Mouse (Mus musculus) MEL (cell line): ENCODE measurements around the gene Siae. TPM values are rescaled to one million over a fixed set of nuclear protein-coding genes. Genes with fewer than 3 reads are reported as not detected.
A peak's percentile ranks its signal among the peaks of the same experiment; 100 is the strongest.

Experiments
- DNase-seq: peaks from one replicate; pipeline ENCODE4 v3.0.0; 2011; ENCODE audit warnings: low read depth, low spot score
- H3K27ac ChIP-seq: 2 replicates; pipeline ENCODE4 v1.5.1; 2012; ENCODE audit warnings: low read depth, mild to moderate bottlenecking, control low read depth, low read length, moderate library complexity; ENCODE audit not compliant: control insufficient read depth
- H3K27me3 ChIP-seq, 2 experiments: fragments of 150-350 bp in 1 of 2; sonication (generic) in 1 of 2; 2 replicates each; pipeline ENCODE4 v1.6.1; 2012; ENCODE audit warnings: low read length in 2 of 2, mild to moderate bottlenecking in 2 of 2, improper control_type of control experiment in 1 of 2, moderate library complexity in 1 of 2; ENCODE audit not compliant: insufficient read depth in 2 of 2, control insufficient read depth in 1 of 2
- H3K36me3 ChIP-seq, 2 experiments: 2 replicates each; pipeline ENCODE4 v1.6.1; 2012 to 2014; ENCODE audit warnings: low read length in 2 of 2, improper control_type of control experiment in 1 of 2, inconsistent platforms in 1 of 2, mild to moderate bottlenecking in 1 of 2; ENCODE audit not compliant: insufficient read depth in 2 of 2, control insufficient read depth in 1 of 2
- H3K4me1 ChIP-seq, 2 experiments: fragments of 150-350 bp in 1 of 2; sonication (generic) in 1 of 2; 2 replicates each; pipeline ENCODE4 v1.6.1; 2012; ENCODE audit warnings: low read length in 2 of 2, improper control_type of control experiment in 1 of 2, mild to moderate bottlenecking in 1 of 2; ENCODE audit not compliant: insufficient read depth in 2 of 2, control insufficient read depth in 1 of 2
- H3K4me3 ChIP-seq, 2 experiments: fragments of 150-350 bp in 1 of 2; sonication (generic) in 1 of 2; 2 replicates each; pipeline ENCODE4 v1.5.1; 2012; ENCODE audit warnings: low read depth in 2 of 2, low read length in 2 of 2, mild to moderate bottlenecking in 2 of 2, moderate library complexity in 2 of 2, control low read depth in 1 of 2, improper control_type of control experiment in 1 of 2; ENCODE audit not compliant: control insufficient read depth in 1 of 2, insufficient read depth in 1 of 2
- H3K79me2 ChIP-seq: 2 replicates; pipeline ENCODE4 v1.6.1; 2012; ENCODE audit warnings: mild to moderate bottlenecking, low read length, moderate library complexity; ENCODE audit not compliant: control insufficient read depth, poor library complexity, insufficient read depth
- H3K9ac ChIP-seq: 2 replicates; pipeline ENCODE4 v1.6.1; 2012; ENCODE audit warnings: low read depth, mild to moderate bottlenecking, control low read depth, low read length, moderate library complexity; ENCODE audit not compliant: control insufficient read depth, poor library complexity, severe bottlenecking
- H3K9me3 ChIP-seq: fragments of 150-350 bp; sonication (generic); replicated peaks from 2 replicates; pipeline ENCODE4 v1.6.1; 2012; ENCODE audit warnings: mild to moderate bottlenecking, low read length, improper control_type of control experiment, moderate library complexity; ENCODE audit not compliant: insufficient read depth
- CTCF ChIP-seq, 3 experiments: IDR thresholded peaks in 2 of 3; conservative IDR thresholded peaks in 1 of 3; 2 replicates each; pipeline ENCODE4 v1.5.1; 2011 to 2012; ENCODE audit warnings: low read length in 3 of 3, low read depth in 2 of 3, mild to moderate bottlenecking in 2 of 3, improper control_type of control experiment in 1 of 3, inconsistent platforms in 1 of 3, mixed read lengths in 1 of 3, moderate library complexity in 1 of 3; ENCODE audit not compliant: control insufficient read depth in 1 of 3, insufficient read depth in 1 of 3, poor library complexity in 1 of 3, severe bottlenecking in 1 of 3
- EP300 ChIP-seq, 2 experiments: IDR thresholded peaks; 2 replicates each; pipeline ENCODE4 v1.6.1; 2011; ENCODE audit warnings: improper control_type of control experiment in 2 of 2, low read length in 2 of 2, low read depth in 1 of 2, mild to moderate bottlenecking in 1 of 2
- ETS1 ChIP-seq: IDR thresholded peaks from 2 replicates; pipeline ENCODE4 v1.6.1; 2012; ENCODE audit warnings: low read depth, mild to moderate bottlenecking, inconsistent platforms, low read length, improper control_type of control experiment, moderate library complexity
- GABPA ChIP-seq: IDR thresholded peaks from 2 replicates; pipeline ENCODE4 v1.6.1; 2012; ENCODE audit warnings: low read depth, mild to moderate bottlenecking, inconsistent platforms, low read length, improper control_type of control experiment, moderate library complexity
- KAT2A ChIP-seq: conservative IDR thresholded peaks from 2 replicates; pipeline ENCODE4 v1.6.1; 2012; ENCODE audit warnings: low read depth, low read length, improper control_type of control experiment, inconsistent platforms
- MAFK ChIP-seq: IDR thresholded peaks from 2 replicates; pipeline ENCODE4 v1.6.1; 2011; ENCODE audit warnings: low read depth, mild to moderate bottlenecking, low read length, improper control_type of control experiment, borderline replicate concordance
- MAX ChIP-seq: IDR thresholded peaks from 2 replicates; pipeline ENCODE4 v1.6.1; 2011; ENCODE audit warnings: low read length, improper control_type of control experiment
- MAZ ChIP-seq: IDR thresholded peaks from 2 replicates; pipeline ENCODE4 v1.6.1; 2012; ENCODE audit warnings: low read depth, mild to moderate bottlenecking, inconsistent platforms, low read length, improper control_type of control experiment
- MYC ChIP-seq: IDR thresholded peaks from 2 replicates; pipeline ENCODE4 v1.6.1; 2011; ENCODE audit warnings: low read depth, mild to moderate bottlenecking, low read length, improper control_type of control experiment, moderate library complexity
- POLR2A ChIP-seq, 2 experiments: IDR thresholded peaks; 2 replicates each; pipeline ENCODE4 v1.6.1; 2011 to 2012; ENCODE audit warnings: low read length in 2 of 2, mild to moderate bottlenecking in 2 of 2, control low read depth in 1 of 2, improper control_type of control experiment in 1 of 2, low read depth in 1 of 2, moderate library complexity in 1 of 2; ENCODE audit not compliant: control insufficient read depth in 1 of 2, insufficient read depth in 1 of 2, poor library complexity in 1 of 2
- POLR2AphosphoS2 ChIP-seq: IDR thresholded peaks from 2 replicates; pipeline ENCODE4 v1.6.1; 2011; ENCODE audit warnings: low read length, improper control_type of control experiment
- RAD21 ChIP-seq: IDR thresholded peaks from 2 replicates; pipeline ENCODE4 v1.6.1; 2011; ENCODE audit warnings: mild to moderate bottlenecking, low read depth, low read length, improper control_type of control experiment
- RCOR1 ChIP-seq: IDR thresholded peaks from 2 replicates; pipeline ENCODE4 v1.6.1; 2012; ENCODE audit warnings: low read depth, mild to moderate bottlenecking, inconsistent platforms, low read length, improper control_type of control experiment
- SIN3A ChIP-seq: IDR thresholded peaks from 2 replicates; pipeline ENCODE4 v1.6.1; 2012; ENCODE audit warnings: low read length, improper control_type of control experiment, inconsistent platforms
- SMC3 ChIP-seq: IDR thresholded peaks from 2 replicates; pipeline ENCODE4 v1.6.1; 2011; ENCODE audit warnings: low read depth, low read length, improper control_type of control experiment
- TBP ChIP-seq: IDR thresholded peaks from 2 replicates; pipeline ENCODE4 v1.8.0; 2011; ENCODE audit warnings: low read depth, low read length, improper control_type of control experiment
- TCF12 ChIP-seq: IDR thresholded peaks from 2 replicates; pipeline ENCODE4 v1.6.1; 2014; ENCODE audit warnings: low read depth, mild to moderate bottlenecking, inconsistent platforms, low read length, improper control_type of control experiment, moderate library complexity
- UBTF ChIP-seq: IDR thresholded peaks from 2 replicates; pipeline ENCODE4 v1.6.1; 2012; ENCODE audit warnings: low read depth, mild to moderate bottlenecking, inconsistent platforms, low read length, improper control_type of control experiment, moderate library complexity, borderline replicate concordance; ENCODE audit not compliant: insufficient read depth
- USF2 ChIP-seq, 2 experiments: IDR thresholded peaks; 2 replicates each; pipeline ENCODE4 v1.6.1; 2011 to 2012; ENCODE audit warnings: improper control_type of control experiment in 2 of 2, low read length in 2 of 2, borderline replicate concordance in 1 of 2, inconsistent platforms in 1 of 2, low read depth in 1 of 2, mild to moderate bottlenecking in 1 of 2; ENCODE audit not compliant: insufficient read depth in 1 of 2
- ZKSCAN1 ChIP-seq: IDR thresholded peaks from 2 replicates; pipeline ENCODE4 v1.6.1; 2012; ENCODE audit warnings: low read depth, mild to moderate bottlenecking, inconsistent platforms, low read length, improper control_type of control experiment, moderate library complexity
- ZMIZ1 ChIP-seq: IDR thresholded peaks from 2 replicates; pipeline ENCODE4 v1.6.1; 2012; ENCODE audit warnings: low read depth, mild to moderate bottlenecking, inconsistent platforms, low read length, improper control_type of control experiment, moderate library complexity
- ZNF384 ChIP-seq: IDR thresholded peaks from 2 replicates; pipeline ENCODE4 v1.6.1; 2012; ENCODE audit warnings: low read depth, mild to moderate bottlenecking, inconsistent platforms, low read length, improper control_type of control experiment
- polyA plus RNA-seq, 2 experiments: library from polyadenylated mRNA; stranded (reverse) in 1 of 2; unstranded in 1 of 2; fragments of >175 nt in 1 of 2; fragments of >200 nt in 1 of 2; gene quantifications; 2 replicates each; pipeline versions ENCODE4 v1.2.1 to v1.2.4; 2012; ENCODE audit warnings: low replicate concordance in 2 of 2, low read depth in 1 of 2; ENCODE audit not compliant: insufficient read length in 2 of 2, insufficient read depth in 1 of 2, missing spikeins in 1 of 2
- total RNA-seq: library from RNA; depleted of rRNA; stranded (reverse); fragments of 300-350 nt; gene quantifications from 2 replicates; pipeline ENCODE4 v1.2.3, GENCODE M21; 2012

The Siae gene
- total and polyA plus RNA-seq, 3 experiments: 4.9 to 9.2 TPM; not detected in 1

GRCm38 (mm10) chr9:37528225-37528970 lies 27.1 kb upstream of the Siae start:
- Histone ChIP-seq H3K27me3 (no peaks in the 10 kb centered on the region), H3K9me3 (no peaks in the 10 kb centered on the region), H3K79me2 (no peaks in the 10 kb centered on the region), H3K4me3 (no peak overlapping the region), H3K27ac (no peak overlapping the region), H3K9ac (no peak overlapping the region), H3K4me1 (peaks cover 0 to 13% of the 10 kb centered on the region in 2 experiments; a peak in 2 of 4 replicates), H3K36me3 (no peaks in the 10 kb centered on the region; a peak in 3 of 4 replicates)
- no peak for TF ChIP-seq POLR2AphosphoS2
- no peak for TF ChIP-seq ETS1
- TF ChIP-seq ZNF384: no peak
- TF ChIP-seq ZMIZ1: no peak
- TF ChIP-seq MYC: no peak
- TF ChIP-seq RAD21: no peak
- no peak for TF ChIP-seq MAX
- TF ChIP-seq TCF12: no peak
- no peak for TF ChIP-seq CTCF (IDR thresholded peaks at IDR 0.05 in 2 of 3, conservative IDR thresholded peaks at IDR 0.05 in 1 of 3; ENCODE audit: control insufficient read depth in 1 of 3, insufficient read depth in 1 of 3, low read depth in 2 of 3, low read length in 3 of 3, poor library complexity in 1 of 3, severe bottlenecking in 1 of 3)
- TF ChIP-seq RCOR1: no peak
- no peak for TF ChIP-seq SIN3A
- TF ChIP-seq USF2 (IDR thresholded peaks at IDR 0.05; ENCODE audit: borderline replicate concordance in 1 of 2, insufficient read depth in 1 of 2, low read depth in 1 of 2, low read length in 2 of 2): no peak
- TF ChIP-seq EP300 (IDR thresholded peaks at IDR 0.05; ENCODE audit: low read depth in 1 of 2, low read length in 2 of 2): no peak
- no peak for TF ChIP-seq POLR2A (IDR thresholded peaks at IDR 0.05; ENCODE audit: control insufficient read depth in 1 of 2, insufficient read depth in 1 of 2, low read depth in 1 of 2, low read length in 2 of 2, poor library complexity in 1 of 2)
- TF ChIP-seq SMC3: no peak
- no peak for TF ChIP-seq MAZ
- no peak for TF ChIP-seq MAFK
- DNase-seq: no peak

GRCm38 (mm10) chr9:37530031-37530887 lies 25.2 kb upstream of the Siae start:
- Histone ChIP-seq H3K9me3 (no peaks in the 10 kb centered on the region), H3K27me3 (no peaks in the 10 kb centered on the region), H3K79me2 (no peaks in the 10 kb centered on the region), H3K4me1 (peaks cover 0 to 13% of the 10 kb centered on the region in 2 experiments; a peak in 2 of 4 replicates), H3K4me3 (peak overlapping the region; percentile 40 to 56), H3K27ac (no peak overlapping the region), H3K9ac (peak overlapping the region; percentile 55), H3K36me3 (no peaks in the 10 kb centered on the region; a peak in 1 of 4 replicates)
- peak; percentile 81 for DNase-seq
- 0 out of 2 replicates have a peak, but pooled peaks have one; percentile 13 for TF ChIP-seq RCOR1
- peak; percentile 59; the same call in 1 of the 2 replicates for TF ChIP-seq UBTF
- no peak for TF ChIP-seq ZKSCAN1
- TF ChIP-seq SMC3: peak; percentile 17; the same call in 1 of the 2 replicates
- TF ChIP-seq CTCF (IDR thresholded peaks at IDR 0.05 in 2 of 3, conservative IDR thresholded peaks at IDR 0.05 in 1 of 3; ENCODE audit: control insufficient read depth in 1 of 3, insufficient read depth in 1 of 3, low read depth in 2 of 3, low read length in 3 of 3, poor library complexity in 1 of 3, severe bottlenecking in 1 of 3): peak; percentile 17 to 60 (median 31); a peak in 4 of 6 replicates
- peak; percentile 51; the same call in 1 of the 2 replicates for TF ChIP-seq SIN3A
- TF ChIP-seq GABPA: no peak
- no peak for TF ChIP-seq MAFK
- peak; percentile 27; the same call in 1 of the 2 replicates for TF ChIP-seq TBP
- TF ChIP-seq KAT2A: no peak
- 0 out of 4 replicates have a peak, but pooled peaks of 1 of the 2 experiments have one; percentile 14 for TF ChIP-seq EP300 (IDR thresholded peaks at IDR 0.05; ENCODE audit: low read depth in 1 of 2, low read length in 2 of 2)
- no peak for TF ChIP-seq TCF12
- TF ChIP-seq MYC: no peak
